8 mouse cellular contexts compared by ENCODE assay signal in the genomic region with DNA sequence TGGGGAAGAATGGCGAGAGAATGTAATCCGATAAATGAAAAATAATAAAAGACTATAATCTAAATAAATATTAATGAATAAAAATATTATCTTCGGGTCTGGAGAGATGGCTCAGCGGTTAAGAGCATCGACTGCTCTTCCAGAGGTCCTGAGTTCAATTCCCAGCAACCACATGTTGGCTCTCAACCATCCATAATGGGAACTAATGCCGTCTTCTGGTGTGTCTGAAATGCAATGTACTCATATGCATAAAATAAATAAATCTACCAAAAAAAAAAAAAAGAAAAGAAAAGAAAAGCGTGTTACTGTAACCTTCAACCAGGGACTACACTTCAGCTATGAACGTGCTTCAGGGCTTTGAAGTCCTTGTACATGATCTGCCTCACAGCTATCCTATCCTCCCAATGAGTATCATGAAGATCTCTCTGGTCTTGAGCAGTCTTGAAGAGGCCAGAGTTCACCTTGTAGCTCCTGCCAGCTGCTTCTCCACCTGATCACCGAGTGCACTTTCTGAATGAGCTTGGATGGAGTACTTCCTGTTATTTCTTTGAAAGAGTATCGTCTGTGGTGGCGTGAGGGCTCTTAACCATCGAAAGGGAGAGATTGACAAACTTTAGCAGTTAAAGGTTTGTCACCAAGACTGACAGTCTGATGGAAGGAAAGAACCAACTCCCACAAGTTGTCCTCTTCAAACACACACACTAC. TPM values are rescaled to one million over a fixed set of nuclear protein-coding genes. Genes with fewer than 3 reads are reported as not detected.
DNase-seq lines count a peak whose midpoint lies in the region; ATAC-seq and TF ChIP-seq lines count a peak whose summit lies in the region.

A gene (minus strand): TSS at position 118 of the 705 bp plus-strand sequence.

- peak within 1 kb of the TSS; percentile 74 for H3K4me2 ChIP-seq in forebrain, embryonic 16.5 days (ENCODE audit: low read length)
- peak within 1 kb of the TSS; percentile 80 for H3K4me2 ChIP-seq in hindbrain, embryonic 15.5 days
- peak within 1 kb of the TSS; percentile 70 for H3K4me2 ChIP-seq in liver, postnatal 0 days (ENCODE audit: low read depth, low read length)
- H3K4me2 ChIP-seq in neural tube, embryonic 15.5 days: peak within 1 kb of the TSS; percentile 77

- no peaks in the 10 kb centered on the region for H3K27me3 ChIP-seq in forebrain, embryonic 16.5 days (replicated peaks; ENCODE audit: control insufficient read depth, insufficient read depth, low read length)
- H3K27me3 ChIP-seq in hindbrain, embryonic 15.5 days: no peaks in the 10 kb centered on the region
- no peaks in the 10 kb centered on the region for H3K27me3 ChIP-seq in liver, postnatal 0 days (ENCODE audit: insufficient read depth, low read length)
- peaks cover 4% of the 10 kb centered on the region; the same call in 1 of the 2 replicates for H3K27me3 ChIP-seq in neural tube, embryonic 15.5 days (replicated peaks)

- H3K9me3 ChIP-seq in forebrain, embryonic 16.5 days (ENCODE audit: control insufficient read depth, low read length): no peaks in the 10 kb centered on the region
- H3K9me3 ChIP-seq in hindbrain, embryonic 15.5 days: no peaks in the 10 kb centered on the region
- no peaks in the 10 kb centered on the region for H3K9me3 ChIP-seq in liver, postnatal 0 days (ENCODE audit: low read length)
- H3K9me3 ChIP-seq in neural tube, embryonic 15.5 days (replicated peaks): no peaks in the 10 kb centered on the region

- TF ChIP-seq EP300 in liver, postnatal 0 days (IDR thresholded peaks at IDR 0.05; ENCODE audit: low read depth): no peak

- no peak for DNase-seq in heart, adult 18-20 months
- no peak for DNase-seq in heart, adult 9 months (ENCODE audit: low spot score in 2 of 2)
- DNase-seq in adrenal gland, adult (ENCODE audit: inconsistent age in 2 of 2, low spot score in 1 of 2): peak; percentile 16 to 38
- no peak for DNase-seq in liver, postnatal 0 days
- DNase-seq in kidney, postnatal 4 days: no peak

- peak within 1 kb of the TSS; percentile 96 for H3K27ac ChIP-seq in forebrain, embryonic 16.5 days (ENCODE audit: low read length)
- H3K27ac ChIP-seq in hindbrain, embryonic 15.5 days (replicated peaks): peak within 1 kb of the TSS; percentile 95
- H3K27ac ChIP-seq in liver, postnatal 0 days (ENCODE audit: low read depth): peak within 1 kb of the TSS; percentile 96
- peak within 1 kb of the TSS; percentile 93 for H3K27ac ChIP-seq in neural tube, embryonic 15.5 days (replicated peaks)

- peaks cover 8% of the 10 kb centered on the region for H3K4me1 ChIP-seq in forebrain, embryonic 16.5 days (replicated peaks; ENCODE audit: control insufficient read depth, insufficient read depth, low read length)
- H3K4me1 ChIP-seq in hindbrain, embryonic 15.5 days (replicated peaks): peaks cover 11% of the 10 kb centered on the region
- H3K4me1 ChIP-seq in liver, postnatal 0 days (ENCODE audit: insufficient read depth): peaks cover 10% of the 10 kb centered on the region
- H3K4me1 ChIP-seq in neural tube, embryonic 15.5 days: peaks cover 14% of the 10 kb centered on the region

- H3K4me3 ChIP-seq in forebrain, embryonic 16.5 days (replicated peaks; ENCODE audit: low read length): peak within 1 kb of the TSS; percentile 61
- H3K4me3 ChIP-seq in hindbrain, embryonic 15.5 days: peak within 1 kb of the TSS; percentile 76
- H3K4me3 ChIP-seq in liver, postnatal 0 days (ENCODE audit: low read depth, low read length): peak within 1 kb of the TSS; percentile 78
- H3K4me3 ChIP-seq in neural tube, embryonic 15.5 days (replicated peaks): peak within 1 kb of the TSS; percentile 90

- 56% methylated on average over 12 of the region's 12 CpGs for WGBS in forebrain, embryonic 16.5 days
- 52% methylated on average over 12 of the region's 12 CpGs for WGBS in hindbrain, embryonic 15.5 days
- WGBS in liver, postnatal 0 days (ENCODE audit: insufficient replicate concordance): 37% methylated on average over 12 of the region's 12 CpGs
- WGBS in neural tube, embryonic 15.5 days: 47% methylated on average over 12 of the region's 12 CpGs

- peaks cover 2% of the 10 kb centered on the region; the same call in 1 of the 2 replicates for H3K36me3 ChIP-seq in forebrain, embryonic 16.5 days (ENCODE audit: control insufficient read depth, insufficient read depth)
- H3K36me3 ChIP-seq in hindbrain, embryonic 15.5 days: peaks cover 7% of the 10 kb centered on the region
- peaks cover 11% of the 10 kb centered on the region for H3K36me3 ChIP-seq in liver, postnatal 0 days (replicated peaks; ENCODE audit: insufficient read depth, low read length)
- H3K36me3 ChIP-seq in neural tube, embryonic 15.5 days: peaks cover 7% of the 10 kb centered on the region

- TF ChIP-seq CTCF in liver, postnatal 0 days (IDR thresholded peaks at IDR 0.05; ENCODE audit: low read depth): no peak

- H3K9ac ChIP-seq in forebrain, embryonic 16.5 days (replicated peaks; ENCODE audit: low read depth, low read length): peak within 1 kb of the TSS; percentile 71
- peak within 1 kb of the TSS; percentile 69 for H3K9ac ChIP-seq in hindbrain, embryonic 15.5 days
- H3K9ac ChIP-seq in liver, postnatal 0 days (replicated peaks): peak within 1 kb of the TSS; percentile 81
- H3K9ac ChIP-seq in neural tube, embryonic 15.5 days (replicated peaks): peak within 1 kb of the TSS; percentile 85

- peak; percentile 16; the same call in 1 of the 2 replicates for ATAC-seq in forebrain, embryonic 16.5 days
- ATAC-seq in hindbrain, embryonic 15.5 days (ENCODE audit: low FRiP score, low read depth): peak; percentile 30
- no peak for ATAC-seq in liver, postnatal 0 days
- ATAC-seq in neural tube, embryonic 15.5 days (ENCODE audit: low FRiP score): peak; percentile 48

RNA-seq across cellular contexts. Expression of the gene that starts here (rescaled TPM):
- total RNA-seq in heart, adult 18-20 months (2021): 10 to 100 TPM; 70.0 to 79.9 TPM
- 462 and 509 TPM in 2 replicates for polyA plus RNA-seq in forebrain, embryonic 16.5 days (2015; fragmentation: Nextera tagmentation; extraction: Ambion mirVana)
- polyA plus RNA-seq in hindbrain, embryonic 15.5 days (2015; fragmentation: Nextera tagmentation; extraction: Ambion mirVana): 426 and 448 TPM in 2 replicates
- 102 and 117 TPM in 2 replicates for polyA plus RNA-seq in liver, postnatal 0 days (2015; fragmentation: Nextera tagmentation; extraction: Ambion mirVana)
- 395 and 434 TPM in 2 replicates for polyA plus RNA-seq in neural tube, embryonic 15.5 days (2015; fragmentation: Nextera tagmentation; extraction: Ambion mirVana)

Comparison
In these comparisons a context has a peak if more than half of its experiments do, and no peak if none do; other contexts are left out.
1. DNase-seq: peak in adrenal gland, adult (2 of 2); none in heart, adult 18-20 months (0 of 2), heart, adult 9 months (0 of 2), liver, postnatal 0 days (single experiment) and kidney, postnatal 4 days (0 of 2).
2. Peak in every context shown above with its lines, with median percentiles within 50 percentile points of each other: H3K27ac ChIP-seq, H3K4me2 ChIP-seq, H3K4me3 ChIP-seq and H3K9ac ChIP-seq.